In genomic region chr10:111298140-111299098, GRCm38 (mm10) we compare ENCODE assay signal across 7 mouse cellular contexts. TPM values are rescaled to one million over a fixed set of nuclear protein-coding genes. Genes with fewer than 3 reads are reported as not detected.
DNase-seq lines count a peak whose midpoint lies in the region; ATAC-seq and TF ChIP-seq lines count a peak whose summit lies in the region.

Bbs10 (plus strand) TSS chr10:111298679.

- peak within 1 kb of the TSS; percentile 56 for H3K4me3 ChIP-seq in embryonic facial prominence, embryonic 13.5 days
- peak within 1 kb of the TSS; percentile 80 for H3K4me3 ChIP-seq in kidney, adult 2 months (ENCODE audit: insufficient read depth, low read depth, low read length)
- peak within 1 kb of the TSS; percentile 68 for H3K4me3 ChIP-seq in limb, embryonic 12.5 days (replicated peaks)
- H3K4me3 ChIP-seq in midbrain, embryonic 15.5 days = peak within 1 kb of the TSS; percentile 92
- H3K4me3 ChIP-seq in spleen, adult 2 months (ENCODE audit: extremely low read depth, insufficient read depth, insufficient read length) = peak within 1 kb of the TSS; percentile 90

- H3K9me3 ChIP-seq in embryonic facial prominence, embryonic 13.5 days = no peaks in the 10 kb centered on the region
- no peaks in the 10 kb centered on the region for H3K9me3 ChIP-seq in limb, embryonic 12.5 days
- H3K9me3 ChIP-seq in midbrain, embryonic 15.5 days = no peaks in the 10 kb centered on the region

- peak within 1 kb of the TSS; percentile 63 for H3K4me2 ChIP-seq in embryonic facial prominence, embryonic 13.5 days
- peak within 1 kb of the TSS; percentile 55 for H3K4me2 ChIP-seq in limb, embryonic 12.5 days
- H3K4me2 ChIP-seq in midbrain, embryonic 15.5 days = peak within 1 kb of the TSS; percentile 57

- H3K36me3 ChIP-seq in embryonic facial prominence, embryonic 13.5 days = no peaks in the 10 kb centered on the region
- no peaks in the 10 kb centered on the region for H3K36me3 ChIP-seq in kidney, adult 2 months (ENCODE audit: control insufficient read depth, insufficient read depth, low read length)
- H3K36me3 ChIP-seq in limb, embryonic 12.5 days = peaks cover 9% of the 10 kb centered on the region
- H3K36me3 ChIP-seq in midbrain, embryonic 15.5 days (replicated peaks) = no peaks in the 10 kb centered on the region
- peaks cover under 1% of the 10 kb centered on the region; the same call in 1 of the 2 replicates for H3K36me3 ChIP-seq in spleen, adult 2 months (ENCODE audit: control insufficient read depth, insufficient read depth, low read length)

- peak within 1 kb of the TSS; percentile 79 for H3K27ac ChIP-seq in embryonic facial prominence, embryonic 13.5 days
- peak within 1 kb of the TSS; percentile 36; the same call in 1 of the 2 replicates for H3K27ac ChIP-seq in kidney, adult 2 months (ENCODE audit: insufficient read depth, low read depth, low read length)
- peak within 1 kb of the TSS; percentile 92 for H3K27ac ChIP-seq in limb, embryonic 12.5 days
- peak within 1 kb of the TSS; percentile 97 for H3K27ac ChIP-seq in midbrain, embryonic 15.5 days
- H3K27ac ChIP-seq in spleen, adult 2 months (ENCODE audit: insufficient read depth, low read length) = peak within 1 kb of the TSS; percentile 74

- ATAC-seq in embryonic facial prominence, embryonic 13.5 days (ENCODE audit: insufficient number of reproducible peaks, insufficient read depth, low FRiP score, low TSS enrichment, low read depth) = peak; percentile 98
- peak; percentile 99 for ATAC-seq in limb, embryonic 12.5 days (ENCODE audit: insufficient number of reproducible peaks, insufficient read depth, low FRiP score, low TSS enrichment, low read depth)
- ATAC-seq in midbrain, embryonic 15.5 days (replicated peaks) = peak; percentile 99

- peak; percentile 41 for TF ChIP-seq POLR2A in kidney, adult 2 months (IDR thresholded peaks at IDR 0.05; ENCODE audit: low read depth, low read length)
- peak; percentile 61; the same call in 1 of the 2 replicates for TF ChIP-seq POLR2A in spleen, adult 2 months (IDR thresholded peaks at IDR 0.05; ENCODE audit: low read depth, low read length)

- peak within 1 kb of the TSS; percentile 75 for H3K9ac ChIP-seq in embryonic facial prominence, embryonic 13.5 days
- peak within 1 kb of the TSS; percentile 63 for H3K9ac ChIP-seq in limb, embryonic 12.5 days (replicated peaks)
- H3K9ac ChIP-seq in midbrain, embryonic 15.5 days = peak within 1 kb of the TSS; percentile 76

- peak; percentile 97 to 99 for DNase-seq in adrenal gland, postnatal 36 days
- peak; percentile 97 for DNase-seq in heart, adult 18-20 months
- DNase-seq in kidney, adult 2 months = peak; percentile 97
- DNase-seq in spleen, adult 2 months (ENCODE audit: low read depth in 1 of 2, low spot score in 2 of 2) = peak; percentile 89 to 91

- H3K4me1 ChIP-seq in embryonic facial prominence, embryonic 13.5 days = peaks cover 9% of the 10 kb centered on the region; the same call in 1 of the 2 replicates
- peaks cover 3% of the 10 kb centered on the region; the same call in 1 of the 2 replicates for H3K4me1 ChIP-seq in kidney, adult 2 months (ENCODE audit: control insufficient read depth, insufficient read depth, low read length)
- 0 out of 2 replicates have a peak, but pooled peaks cover 5% of the 10 kb centered on the region for H3K4me1 ChIP-seq in limb, embryonic 12.5 days (replicated peaks)
- peaks cover 16% of the 10 kb centered on the region for H3K4me1 ChIP-seq in midbrain, embryonic 15.5 days
- no peaks in the 10 kb centered on the region for H3K4me1 ChIP-seq in spleen, adult 2 months (ENCODE audit: control insufficient read depth, insufficient read depth, insufficient read length)

- WGBS in embryonic facial prominence, embryonic 13.5 days = under 1% methylated on average over 54 of the region's 54 CpGs
- WGBS in kidney, adult 2 months = under 1% methylated on average over 54 of the region's 54 CpGs
- 1% methylated on average over 54 of the region's 54 CpGs for WGBS in limb, embryonic 12.5 days
- WGBS in midbrain, embryonic 15.5 days = under 1% methylated on average over 53 of the region's 54 CpGs
- 1% methylated on average over 54 of the region's 54 CpGs for WGBS in spleen, adult 2 months

- peak; percentile 71 for TF ChIP-seq CTCF in kidney, adult 2 months (conservative IDR thresholded peaks at IDR 0.05; ENCODE audit: insufficient read depth, insufficient read length, low read depth, low read length)
- peak; percentile 61; the same call in 1 of the 2 replicates for TF ChIP-seq CTCF in spleen, adult 2 months (IDR thresholded peaks at IDR 0.05; ENCODE audit: extremely low read depth, insufficient read depth, insufficient read length, insufficient replicate concordance)

- no peaks in the 10 kb centered on the region for H3K27me3 ChIP-seq in embryonic facial prominence, embryonic 13.5 days
- no peaks in the 10 kb centered on the region for H3K27me3 ChIP-seq in kidney, adult 2 months (replicated peaks; ENCODE audit: control insufficient read depth, insufficient read depth, low read length)
- H3K27me3 ChIP-seq in limb, embryonic 12.5 days = no peaks in the 10 kb centered on the region
- H3K27me3 ChIP-seq in midbrain, embryonic 15.5 days (replicated peaks) = no peaks in the 10 kb centered on the region
- no peaks in the 10 kb centered on the region for H3K27me3 ChIP-seq in spleen, adult 2 months (ENCODE audit: control insufficient read depth, insufficient read depth, low read length)

RNA-seq across cellular contexts. Expression of gene Bbs10, which starts in this region (rescaled TPM):
- total RNA-seq in adrenal gland, postnatal 36 days (2021) = 1 to 10 TPM; 3.8 to 6.7 TPM
- 6.2 and 6.5 TPM in 2 replicates for polyA plus RNA-seq in embryonic facial prominence, embryonic 13.5 days (2015; fragmentation: Nextera tagmentation; extraction: Ambion mirVana)
- total RNA-seq in heart, adult 18-20 months (2021) = 1 to 10 TPM; 2.8 to 3.1 TPM
- polyA plus RNA-seq in kidney, adult 2 months (2012; rRNA removed) = 1.3 and 1.7 TPM in 2 replicates
- polyA plus RNA-seq in limb, embryonic 12.5 days (2016; fragmentation: Nextera tagmentation; extraction: Ambion mirVana) = 6.8 and 7.2 TPM in 2 replicates
- 5.9 TPM in 2 replicates for polyA plus RNA-seq in midbrain, embryonic 15.5 days (2015; fragmentation: Nextera tagmentation; extraction: Ambion mirVana)
- polyA plus RNA-seq in spleen, adult 2 months (2012; rRNA removed) = 0.75 TPM in 2 replicates

Comparison
In these comparisons a context has a peak if more than half of its experiments do, and no peak if none do; other contexts are left out.
1. Peak in every context shown above with its lines: DNase-seq, ATAC-seq, H3K4me3 ChIP-seq and H3K27ac ChIP-seq.
2. Peak in DNase-seq, H3K4me3 ChIP-seq and H3K27ac ChIP-seq in spleen, adult 2 months; RNA of the gene not detected or under 1 TPM.
3. H3K27ac ChIP-seq: peak in every context shown above with its lines; median percentile 97 in midbrain, embryonic 15.5 days; 92 in limb, embryonic 12.5 days; 79 in embryonic facial prominence, embryonic 13.5 days; 74 in spleen, adult 2 months; 36 in kidney, adult 2 months.